Mouse (Mus musculus) layer of hippocampus, adult 11-12 months (tissue): ENCODE results near the gene Pcolce.
A peak's percentile ranks its signal among the peaks of the same experiment; 100 is the strongest.
"Not testable (repeated sequence)": the region's sequence is repeated elsewhere in the genome, so short reads cannot be mapped to it uniquely, and the experiment has no call there.

Experiments used
- DNase-seq: peaks from one replicate; pipeline ENCODE4 v3.0.0; 2022; ENCODE audit warnings: low spot score

Pcolce gene

DNA sequence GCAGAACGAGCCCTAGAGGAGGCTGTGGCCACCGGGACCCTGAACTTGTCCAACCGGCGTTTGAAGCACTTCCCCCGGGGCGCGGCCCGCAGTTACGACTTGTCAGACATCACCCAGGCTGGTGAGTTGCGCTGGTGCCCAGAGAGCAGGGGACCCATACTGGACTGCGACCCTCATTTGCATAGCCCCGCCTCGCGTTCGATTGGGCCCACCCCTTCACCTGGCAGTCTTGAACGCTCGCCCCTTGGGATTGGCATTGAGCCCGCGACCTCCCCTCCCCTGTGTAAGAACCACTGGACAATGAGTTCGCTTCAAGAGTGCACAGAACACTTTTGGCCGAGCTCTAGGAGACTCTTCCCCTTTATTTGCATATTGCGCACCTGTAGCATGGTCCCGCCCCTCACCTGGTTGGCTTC is 15.7 kb upstream of the Pcolce start:
- DNase-seq, result no peak

DNA sequence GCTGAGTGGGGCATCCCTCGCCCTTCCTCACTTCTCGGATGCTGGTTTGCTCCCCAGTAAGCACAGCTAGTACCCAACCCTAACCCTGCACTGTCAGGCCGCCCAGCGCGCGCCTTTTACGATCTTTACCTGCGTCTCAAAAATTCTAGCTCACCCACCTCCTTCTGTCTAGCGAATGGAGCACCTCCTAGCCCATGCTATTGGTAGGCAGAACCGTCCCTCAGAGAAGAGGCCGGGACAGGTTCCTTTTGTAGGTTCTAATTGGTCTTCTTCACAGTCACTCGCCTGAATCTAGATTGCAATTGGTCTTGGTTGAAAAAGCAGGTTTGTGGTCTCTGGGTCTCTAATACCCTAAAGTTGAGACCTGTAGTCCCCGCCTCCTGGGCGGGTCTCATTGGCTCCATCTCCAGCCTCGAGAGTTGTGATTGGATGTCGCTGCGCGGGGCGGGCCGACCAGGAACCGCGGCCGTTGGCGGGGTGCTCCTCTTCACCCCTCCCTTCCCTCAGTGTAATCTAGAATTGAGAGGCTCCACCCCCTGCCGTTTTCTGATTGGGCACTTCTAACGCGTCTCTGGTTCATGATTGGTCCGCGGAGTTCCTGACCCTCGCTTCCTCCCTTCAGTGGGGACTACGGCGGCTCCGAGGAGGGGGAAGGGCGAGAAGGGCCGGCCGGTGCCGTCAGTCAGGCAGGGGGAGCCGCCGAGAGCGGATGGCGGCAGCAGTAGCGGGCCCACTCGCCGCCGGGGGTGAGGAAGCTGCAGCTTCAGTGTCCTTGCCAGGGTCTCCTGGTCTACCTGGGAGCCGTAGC is 15.1 kb upstream of the Pcolce start, which contains the start of the genes Fbxo24, Lrch4 and Gm20605:
Gene Fbxo24 (minus strand): TSS at position 505 of the 808 bp plus-strand sequence.
Gene Lrch4 (plus strand): TSS at position 624 of the 808 bp plus-strand sequence.
Gene Gm20605 (plus strand): TSS at position 678 of the 808 bp plus-strand sequence.
- DNase-seq, result peak; percentile 100

DNA sequence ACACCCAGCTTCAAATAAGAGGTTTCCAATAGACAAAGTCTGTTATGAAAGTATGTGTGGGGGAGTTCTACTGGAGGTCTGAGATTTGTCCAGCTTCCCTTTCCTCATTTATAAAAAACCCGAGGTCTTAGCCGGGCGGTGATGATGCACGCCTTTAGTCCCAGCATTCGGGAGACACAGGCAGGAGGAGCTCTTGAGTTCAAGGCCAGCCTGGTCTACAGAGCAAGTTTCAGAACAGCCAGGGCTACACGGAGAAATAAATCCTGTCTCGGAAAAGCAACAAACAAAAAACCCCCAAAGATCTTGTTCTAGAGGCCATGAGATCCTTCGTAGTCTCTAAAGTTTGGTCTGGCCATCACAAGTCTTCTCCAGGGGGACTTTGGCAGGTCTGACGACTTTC is 14.4 kb upstream of the Pcolce start:
- no peak for DNase-seq

DNA sequence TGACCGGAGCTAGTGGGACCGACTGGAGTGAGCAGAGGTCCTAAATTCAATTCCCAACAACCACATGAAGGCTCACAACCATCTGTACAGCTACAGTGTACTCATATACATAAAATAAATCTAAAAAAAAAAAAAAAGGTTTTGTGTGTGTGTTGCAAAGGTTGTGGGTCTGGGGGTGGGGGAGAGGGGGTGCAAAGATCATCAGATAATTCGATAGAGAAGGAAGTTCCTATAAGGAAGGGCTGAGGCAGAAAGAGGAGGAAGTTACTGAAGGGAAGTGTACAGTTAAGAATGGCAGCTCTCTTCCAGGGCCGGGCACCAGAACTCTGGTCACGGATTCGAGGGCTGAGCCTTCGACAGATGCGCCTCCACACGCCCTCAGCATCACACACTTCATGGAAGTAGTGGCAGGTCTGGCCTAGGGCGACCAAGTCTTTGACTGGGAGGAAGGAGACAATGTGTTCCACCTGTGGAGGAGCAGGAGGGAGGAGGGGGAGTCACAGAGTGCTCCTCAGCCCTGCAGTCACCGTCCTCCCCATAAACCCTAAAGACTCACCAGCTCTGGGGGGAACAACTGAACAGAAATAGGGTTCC is 10.4 kb upstream of the Pcolce start:
- no peak for DNase-seq

DNA sequence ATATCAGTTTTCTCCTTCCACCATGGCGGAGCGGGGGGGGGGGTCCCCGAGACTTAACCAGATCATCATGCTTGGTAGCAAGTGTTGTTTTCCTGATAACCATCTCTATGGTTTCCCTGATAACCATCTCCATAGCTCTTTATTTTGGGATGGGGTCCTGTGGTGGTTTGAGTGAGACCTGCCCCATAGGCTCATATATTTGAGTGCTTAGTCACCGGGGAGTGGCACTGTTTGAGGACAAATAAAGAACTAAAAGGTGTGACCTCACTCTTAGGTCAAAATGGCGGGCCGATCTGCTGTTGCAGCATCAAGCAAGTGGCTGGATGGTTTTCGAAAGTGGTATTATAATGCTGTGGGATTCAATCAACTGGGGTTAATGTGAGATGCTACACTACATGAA is 1.8 kb upstream of the Pcolce start:
- DNase-seq, result no peak

DNA sequence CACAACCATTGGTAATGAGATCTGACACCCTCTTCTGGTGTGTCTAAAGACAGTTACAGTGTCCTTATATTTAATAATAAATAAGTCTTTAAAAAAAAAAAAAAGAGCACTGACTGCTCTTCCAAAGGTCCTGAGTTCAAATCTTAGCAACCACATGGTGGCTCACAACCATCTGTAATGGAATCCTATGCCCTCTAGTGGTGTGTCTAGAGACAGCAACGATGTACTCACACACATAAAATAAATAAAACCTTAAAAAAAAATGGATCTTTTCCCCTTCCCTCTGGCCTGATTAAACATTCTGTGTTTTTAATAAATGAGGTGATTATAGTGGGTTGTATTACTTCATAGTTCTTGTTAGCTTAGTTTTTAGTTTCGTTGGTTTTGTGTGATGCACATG is 1.3 kb upstream of the Pcolce start:
- not testable (repeated sequence) for DNase-seq

DNA sequence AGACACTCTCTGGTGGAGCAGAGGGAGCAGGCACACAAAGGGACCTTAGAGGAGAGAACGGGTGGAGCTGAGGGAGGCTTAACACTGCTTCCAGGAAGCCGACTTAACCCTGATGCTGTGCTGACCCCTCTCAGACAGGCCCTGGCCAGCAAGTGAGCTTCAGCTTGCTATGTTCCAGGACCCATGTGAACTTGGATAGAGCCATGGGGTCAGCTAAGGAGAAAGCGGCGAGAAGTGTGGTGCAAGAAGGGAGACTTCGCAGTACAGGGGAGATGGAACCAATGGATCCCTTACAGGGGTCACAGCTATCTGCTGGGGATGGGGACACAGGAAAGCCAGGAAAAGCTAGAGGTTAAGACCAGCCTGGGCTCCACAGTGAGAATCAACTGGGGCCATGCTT is 508 bp downstream of the Pcolce start:
- no peak for DNase-seq

DNA sequence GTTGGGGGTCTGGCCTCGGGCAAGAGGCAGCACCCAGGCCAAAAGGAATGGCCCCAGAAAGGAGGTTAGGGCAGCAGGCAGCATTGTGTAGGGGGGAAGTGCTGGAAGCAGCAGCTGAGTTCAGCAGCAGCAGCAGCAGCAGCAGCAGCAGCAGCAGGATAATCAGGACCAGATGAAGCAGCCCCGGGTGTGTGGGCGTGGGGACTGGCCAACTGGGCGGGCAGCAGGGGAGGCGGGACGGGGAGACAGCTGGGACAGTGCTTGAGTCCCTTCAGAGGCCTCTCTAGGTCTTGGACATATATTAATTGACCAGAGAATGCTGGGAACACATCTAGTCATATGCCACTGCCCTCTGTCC is 2.4 kb downstream of the Pcolce start:
- no peak for DNase-seq

DNA sequence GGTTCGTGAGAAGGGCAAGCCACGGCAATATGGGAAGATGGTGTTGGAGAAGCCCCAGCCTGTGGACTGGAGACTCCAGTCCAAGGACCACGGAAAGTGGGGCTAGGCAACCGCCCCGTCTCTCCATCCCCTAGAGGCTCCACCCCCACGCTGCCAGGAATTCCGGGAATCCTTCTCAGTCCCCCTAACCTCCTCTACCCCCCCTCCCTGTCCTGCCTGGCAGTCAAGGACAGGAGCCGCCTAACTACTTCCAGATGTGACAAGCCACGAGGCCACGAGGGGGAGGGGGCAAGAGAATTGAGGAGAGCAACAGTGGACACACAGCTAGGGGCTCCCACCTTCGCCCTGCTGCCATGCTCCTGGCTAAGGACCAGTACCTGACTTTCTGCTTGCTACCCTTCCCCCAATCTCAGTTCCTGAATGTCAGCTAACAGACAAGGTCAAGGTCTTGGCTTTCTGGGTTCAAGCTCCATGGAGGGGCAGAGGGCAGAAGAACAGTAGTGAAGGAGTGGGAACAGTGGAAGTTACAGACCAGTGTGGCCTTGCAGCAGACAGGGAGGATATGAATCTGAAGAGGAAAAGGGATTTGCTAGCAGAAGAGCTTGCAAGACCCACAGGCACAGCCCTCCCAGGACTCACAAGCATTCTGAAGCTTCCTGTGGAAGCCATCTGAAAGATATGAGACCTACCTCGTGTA is 2.9 kb downstream of the Pcolce start:
- DNase-seq, result no peak

DNA sequence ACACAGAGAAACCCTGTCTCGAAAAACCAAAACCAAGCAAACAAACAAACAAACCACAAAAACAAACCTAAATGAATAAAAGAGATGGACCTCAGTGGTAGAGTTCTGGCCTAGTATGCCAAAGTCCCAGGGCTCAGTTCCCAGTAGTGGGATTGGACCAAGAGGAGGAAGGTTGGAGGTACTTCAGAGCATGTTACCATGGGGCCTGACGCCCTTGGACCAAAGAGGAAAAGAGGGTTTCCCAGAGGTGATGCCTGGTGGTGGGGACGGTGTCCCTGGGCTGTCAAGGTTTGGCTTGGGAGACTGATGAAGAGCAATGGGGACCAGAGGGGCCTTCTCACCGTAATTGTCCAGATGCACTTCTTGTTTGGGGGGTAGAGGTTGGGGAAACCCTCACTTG is 3.5 kb downstream of the Pcolce start:
- no peak for DNase-seq

DNA sequence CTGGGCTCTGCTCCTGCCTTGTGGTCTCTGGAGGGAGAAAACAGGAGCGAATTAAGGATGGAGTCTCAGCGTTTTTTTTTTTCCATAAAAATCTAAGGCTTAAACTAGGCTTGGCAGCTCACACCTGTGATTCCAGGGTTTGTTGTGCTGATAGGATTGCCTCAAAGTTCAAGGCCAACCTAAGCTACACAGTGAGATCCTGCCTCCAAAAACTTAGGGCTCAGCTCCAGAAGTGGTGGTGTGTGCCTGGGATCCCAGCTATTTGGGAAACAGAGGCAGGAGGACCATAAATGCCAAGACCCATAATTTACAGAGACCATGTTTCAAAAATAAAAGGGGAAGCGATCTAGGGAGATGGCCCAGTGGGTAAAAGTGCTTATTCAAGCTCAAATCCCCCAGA is 4.3 kb downstream of the Pcolce start:
- no peak for DNase-seq

DNA sequence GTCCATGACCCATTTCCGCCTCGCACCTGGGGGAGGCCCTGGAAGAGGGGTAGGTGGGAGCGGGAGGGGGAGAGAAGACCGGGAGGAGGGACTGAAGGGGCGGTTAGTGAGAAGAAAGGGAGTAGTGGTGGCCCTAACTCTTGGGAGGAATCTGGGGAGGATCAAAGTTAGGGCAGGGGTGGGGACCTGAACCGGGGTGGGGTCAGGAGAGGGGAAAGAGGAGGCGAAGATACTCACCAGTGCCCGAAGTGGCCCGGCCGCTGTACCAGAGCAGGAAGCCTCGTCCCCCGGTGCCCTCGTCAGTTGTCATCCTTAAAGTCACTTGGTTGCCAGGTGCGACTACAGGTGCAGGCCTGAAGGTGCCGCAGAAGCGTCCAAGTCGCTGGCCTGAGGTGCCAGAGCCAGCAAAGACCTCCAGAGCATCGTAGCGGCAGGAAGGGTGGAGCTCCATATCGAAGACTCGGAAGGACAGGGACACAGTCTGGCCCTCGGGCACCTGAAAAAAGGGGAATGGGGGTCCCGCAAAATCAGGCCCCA is 4.9 kb downstream of the Pcolce start:
- no peak for DNase-seq

DNA sequence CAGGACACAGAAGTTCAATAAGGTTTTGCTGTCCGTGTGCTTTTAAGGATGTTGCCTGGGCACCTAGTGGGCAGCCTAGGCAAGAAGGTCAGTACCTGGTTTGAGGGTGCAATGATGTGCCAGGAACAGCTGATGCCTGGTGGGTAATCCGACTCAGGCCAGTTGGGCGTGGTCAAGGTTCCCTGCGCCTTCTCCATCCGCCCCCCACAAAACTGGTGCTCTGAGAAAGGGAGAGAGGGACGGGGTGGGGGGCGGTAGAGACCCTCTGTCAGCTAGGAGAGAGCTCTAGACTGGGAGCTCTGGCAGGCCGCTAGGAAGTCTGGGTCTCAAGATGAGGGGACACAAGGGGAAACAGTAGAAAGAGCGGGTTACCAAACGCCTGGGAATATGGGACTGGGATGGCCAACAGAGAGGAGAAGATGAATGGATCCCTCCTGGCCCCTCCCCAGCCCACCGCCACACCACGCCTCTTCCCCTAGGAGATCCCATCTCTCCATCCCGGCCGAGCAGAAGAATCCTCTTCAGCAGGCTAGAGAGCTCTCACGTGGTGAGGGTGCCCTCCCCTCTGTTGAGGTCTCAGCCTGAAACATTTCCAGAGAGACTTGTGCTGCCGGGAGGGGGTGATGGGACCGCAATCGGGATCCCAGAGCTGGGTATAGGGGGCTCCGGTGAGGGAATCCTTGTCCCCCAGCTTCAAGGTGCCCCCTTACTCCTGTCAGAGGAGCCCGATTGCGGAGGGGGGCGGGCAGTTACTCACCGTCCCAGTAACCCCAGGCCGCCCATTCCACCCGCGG is 5.5 kb downstream of the Pcolce start:
- DNase-seq, result no peak

DNA sequence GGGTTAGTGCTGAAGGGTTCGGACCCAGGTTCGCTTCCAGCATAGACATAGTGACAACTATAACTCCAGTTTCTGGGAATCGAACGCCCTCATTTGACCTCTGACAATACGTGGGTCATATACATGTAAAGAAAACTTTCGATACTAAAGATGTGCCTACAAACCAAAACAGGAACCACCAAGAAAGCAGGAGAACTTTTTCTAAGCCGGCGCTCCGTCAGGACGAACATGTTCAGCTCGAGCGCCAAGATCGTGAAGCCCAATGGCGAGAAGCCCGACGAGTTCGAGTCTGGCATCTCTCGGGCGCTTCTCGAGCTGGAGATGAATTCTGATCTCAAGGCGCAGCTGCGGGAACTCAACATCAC is 12.2 kb downstream of the Pcolce start:
- DNase-seq, result no peak

DNA sequence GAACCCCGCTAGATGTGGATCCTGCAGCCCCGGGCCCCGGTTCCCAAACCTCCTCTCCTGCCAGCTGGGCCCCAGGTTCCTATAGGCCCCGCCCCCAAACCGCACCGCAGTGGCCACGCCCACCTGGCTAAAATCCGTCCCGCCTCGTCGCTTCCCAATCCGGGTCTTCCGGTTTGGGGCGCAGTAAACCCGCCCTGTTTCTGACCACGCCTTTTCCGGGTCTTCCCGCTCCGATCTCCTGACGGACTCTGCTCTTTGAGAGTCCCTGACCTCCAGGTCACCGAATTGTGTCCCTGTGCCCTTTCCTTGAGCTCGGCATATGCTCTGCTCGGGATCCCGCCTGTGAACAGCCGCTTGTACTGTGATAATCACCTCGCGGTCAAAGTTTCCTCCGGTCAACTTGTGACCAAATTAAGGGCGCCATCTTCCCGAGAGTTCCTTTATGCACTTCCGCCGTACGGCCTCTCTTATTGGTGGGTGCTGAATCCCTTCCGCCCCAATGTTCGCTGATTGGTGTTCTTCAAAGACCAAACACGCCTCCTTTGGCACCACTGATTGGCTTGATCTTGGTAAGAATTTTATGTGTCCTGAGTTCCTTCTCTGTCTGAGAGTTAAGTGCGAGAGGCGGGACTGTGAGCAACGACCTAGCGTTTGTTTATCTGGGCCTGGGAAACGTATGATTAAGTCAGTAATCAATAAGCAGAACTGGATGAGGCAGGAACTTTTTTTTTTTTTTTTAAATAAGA is 12.8 kb downstream of the Pcolce start, which contains the start of gene Mospd3:
Gene Mospd3 (minus strand): TSS at position 440 of the 746 bp plus-strand sequence.
- DNase-seq, result peak; percentile 96

DNA sequence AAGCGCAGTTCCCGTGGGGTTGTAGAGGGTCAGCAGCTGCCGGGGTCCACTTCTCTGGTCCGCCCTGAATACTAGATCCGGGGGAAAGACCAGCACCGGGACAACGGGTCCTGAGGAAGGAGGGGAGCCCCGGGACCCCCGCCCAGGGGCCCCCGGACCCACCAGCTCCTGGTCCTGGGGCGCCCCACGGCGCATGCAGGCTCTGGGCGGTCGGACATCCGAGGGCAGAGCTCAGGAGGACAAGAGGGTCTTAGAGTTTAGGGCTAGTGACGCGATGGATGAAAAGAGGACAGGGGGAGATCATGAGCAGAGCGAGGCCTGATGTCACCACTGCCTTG is 13.3 kb downstream of the Pcolce start:
- DNase-seq, result no peak

DNA sequence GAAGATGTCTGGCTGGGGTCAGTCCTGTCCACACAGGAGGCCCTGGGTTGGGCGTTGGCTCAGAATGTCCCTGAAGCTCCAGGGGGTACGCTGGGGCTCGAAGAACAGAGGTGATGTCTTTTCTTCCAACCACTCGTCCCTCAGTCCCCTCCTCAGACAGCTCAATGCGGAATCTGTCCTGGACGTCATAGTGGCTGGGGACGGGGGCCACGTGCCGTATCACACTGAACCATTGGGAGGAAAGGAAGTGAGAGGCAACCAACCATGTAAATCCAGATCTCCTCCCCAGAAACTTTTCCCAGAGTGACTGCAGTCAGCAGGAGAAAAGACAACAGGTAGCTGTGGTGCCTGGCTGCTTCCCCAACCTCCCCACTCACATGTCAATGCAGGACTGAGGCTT is 14.0 kb downstream of the Pcolce start:
- DNase-seq, result no peak

DNA sequence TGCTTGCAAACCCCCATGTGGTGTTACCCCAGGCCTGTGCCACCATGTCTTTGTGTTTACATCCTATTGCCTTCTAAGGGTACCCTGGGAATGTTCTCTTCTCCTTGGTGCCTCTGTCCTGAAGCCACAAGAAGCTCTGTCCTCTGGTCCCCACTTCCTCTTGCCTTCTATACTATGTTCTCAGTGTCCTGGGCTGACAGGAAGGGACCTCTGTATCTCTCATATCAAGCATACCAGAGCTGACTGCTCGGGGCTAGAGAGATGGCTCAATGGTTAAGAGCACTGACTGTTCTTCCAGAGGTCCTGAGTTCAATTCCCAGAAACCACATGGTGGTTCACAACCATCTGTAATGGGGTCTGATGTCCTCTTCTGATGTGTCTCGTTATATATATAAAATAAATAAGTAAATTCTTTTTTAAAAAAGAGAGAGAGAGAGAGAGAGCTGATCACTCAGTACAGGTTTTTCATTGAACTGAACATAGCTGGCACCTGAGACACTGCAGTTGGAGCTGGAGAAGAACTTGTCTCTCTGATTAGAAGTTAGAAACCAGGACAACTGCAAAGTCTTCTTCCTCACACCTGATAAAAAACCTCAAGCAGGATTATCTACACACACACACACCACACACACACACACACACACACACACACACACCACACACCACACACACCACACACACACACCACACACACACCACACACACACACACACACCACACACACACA is 15.3 kb downstream of the Pcolce start:
- no peak for DNase-seq

DNA sequence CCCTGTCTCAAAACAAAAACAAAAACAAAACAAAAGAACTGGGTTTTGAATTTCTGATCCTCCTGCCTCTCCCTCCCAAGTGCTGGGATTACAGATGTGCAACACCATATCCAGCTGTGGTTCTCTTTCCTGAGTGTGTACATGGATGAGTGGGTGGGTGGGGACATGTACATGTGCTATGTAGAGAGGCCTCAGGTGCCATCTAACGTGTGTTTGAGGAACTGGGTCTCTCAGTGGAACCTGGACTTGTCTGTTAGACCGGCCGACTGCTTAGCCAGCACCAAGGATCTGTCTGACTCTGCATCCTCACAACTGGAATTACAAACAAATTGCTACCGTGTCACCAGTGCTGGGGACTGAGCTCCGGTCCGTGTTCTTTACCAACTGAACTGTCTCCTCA is 16.0 kb downstream of the Pcolce start:
- no peak for DNase-seq

DNA sequence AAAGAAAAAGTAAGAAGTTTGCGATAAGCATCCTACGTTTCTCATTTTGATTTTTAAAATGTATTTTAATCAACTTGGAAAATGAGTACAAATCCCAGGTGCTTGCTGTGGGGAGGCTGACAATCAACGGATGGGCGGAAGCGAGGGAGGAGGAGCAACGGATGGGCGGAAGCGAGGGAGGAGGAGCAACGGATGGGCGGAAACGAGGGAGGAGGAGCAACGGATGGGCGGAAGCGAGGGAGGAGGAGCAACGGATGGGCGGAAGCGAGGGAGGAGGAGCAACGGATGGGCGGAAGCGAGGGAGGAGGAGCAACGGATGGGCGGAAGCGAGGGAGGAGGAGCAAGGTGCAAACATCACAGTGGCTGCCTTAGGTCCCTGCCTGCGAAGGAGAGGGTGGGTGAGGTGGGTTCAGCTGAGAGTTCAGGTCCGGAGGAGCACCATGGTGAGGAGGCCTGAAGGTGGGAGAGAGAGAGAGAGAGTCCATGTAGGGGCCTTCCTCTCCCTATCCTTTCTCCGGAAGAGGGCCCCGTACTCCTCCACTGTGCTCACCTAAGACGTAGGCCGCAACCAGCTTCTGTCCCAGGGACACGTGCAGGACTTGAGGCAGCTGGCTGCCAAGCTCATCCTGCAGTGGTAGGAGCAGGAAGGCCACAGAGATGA is 16.9 kb downstream of the Pcolce start:
- no peak for DNase-seq
